Mouse (Mus musculus): ENCODE results near the gene Ube4b. TPM values are rescaled to one million over a fixed set of nuclear protein-coding genes. Genes with fewer than 3 reads are reported as not detected.
A peak's percentile ranks its signal among the peaks of the same experiment; 100 is the strongest.

Ube4b gene
- polyA plus RNA-seq, 1 experiment from 2014 or later: 40.0 TPM

DNA sequence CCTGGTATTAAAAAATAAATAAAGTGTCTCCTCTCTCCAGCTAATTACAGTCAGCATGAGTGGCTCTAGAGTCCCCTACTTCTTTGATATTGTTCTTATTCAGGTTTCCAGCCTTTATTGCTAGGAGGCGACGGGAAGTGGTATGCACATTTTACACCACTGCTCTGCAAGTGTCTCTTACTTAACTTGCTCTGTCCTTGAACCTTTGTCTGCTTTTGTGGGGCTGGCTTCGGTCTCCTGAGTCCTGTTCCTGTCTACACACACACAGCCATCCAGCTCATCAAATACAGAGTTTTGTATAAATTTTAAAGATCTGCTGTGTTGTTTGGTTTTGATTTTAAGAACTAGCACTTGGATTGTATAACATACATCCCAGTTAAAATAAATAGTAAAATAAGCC is 124.4 kb downstream of the Ube4b start:
- 54% methylated on average over 3 of the region's 3 CpGs for whole genome bisulfite sequencing
- peaks cover 12% of the 10 kb centered on the region; the same call in 1 of the 2 replicates for H3K4me1 ChIP-seq (ENCODE audit: insufficient read depth)
- DNase-seq (no peak), ATAC-seq (ENCODE audit: insufficient read depth) (no peak)
- no peaks in the 10 kb centered on the region for H3K27me3 ChIP-seq (ENCODE audit: insufficient read depth, low read length)
- H3K4me2 ChIP-seq: no peak overlapping the region
- H3K27ac ChIP-seq (ENCODE audit: low read depth): peak overlapping the region; percentile 33; the same call in 1 of the 2 replicates
- no peak for TF ChIP-seq CTCF (IDR thresholded peaks at IDR 0.05; ENCODE audit: low read depth)
- H3K36me3 ChIP-seq (ENCODE audit: insufficient read depth): no peaks in the 10 kb centered on the region
- H3K9me3 ChIP-seq (ENCODE audit: low read depth, low read length): no peaks in the 10 kb centered on the region
- H3K9ac ChIP-seq: no peak overlapping the region
- no peak overlapping the region for H3K4me3 ChIP-seq (ENCODE audit: low read depth, low read length)

DNA sequence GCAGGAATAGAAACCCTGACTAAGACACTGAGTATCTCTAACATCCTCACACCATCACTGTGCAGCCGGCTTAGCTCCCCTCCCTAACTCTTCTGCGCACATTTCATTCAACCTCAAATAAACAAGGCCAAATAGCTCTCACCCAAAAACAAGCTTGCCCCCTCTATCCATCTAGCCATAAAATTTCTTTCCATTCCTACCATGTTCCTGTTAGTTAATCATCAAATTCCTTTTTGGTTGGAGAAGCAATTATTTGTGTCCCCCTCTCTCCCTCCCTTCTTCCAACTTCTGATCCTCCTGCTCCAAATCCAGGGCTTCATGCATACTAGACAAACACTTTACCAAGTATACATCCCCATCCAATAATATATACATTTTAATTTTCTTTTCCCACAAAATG is 130.0 kb downstream of the Ube4b start:
- 75% methylated on average over 2 of the region's 2 CpGs for WGBS
- Histone ChIP-seq H3K4me2 (no peak overlapping the region), H3K9ac (no peak overlapping the region), H3K27me3 (ENCODE audit: insufficient read depth, low read length) (no peaks in the 10 kb centered on the region), H3K4me1 (ENCODE audit: insufficient read depth) (no peaks in the 10 kb centered on the region), H3K36me3 (ENCODE audit: insufficient read depth) (no peaks in the 10 kb centered on the region), H3K4me3 (ENCODE audit: low read depth, low read length) (no peak overlapping the region), H3K9me3 (ENCODE audit: low read depth, low read length) (no peaks in the 10 kb centered on the region), H3K27ac (ENCODE audit: low read depth) (no peak overlapping the region)
- no peak for TF ChIP-seq CTCF (IDR thresholded peaks at IDR 0.05; ENCODE audit: low read depth)
- ATAC-seq (ENCODE audit: insufficient read depth) (no peak), DNase-seq (no peak)

DNA sequence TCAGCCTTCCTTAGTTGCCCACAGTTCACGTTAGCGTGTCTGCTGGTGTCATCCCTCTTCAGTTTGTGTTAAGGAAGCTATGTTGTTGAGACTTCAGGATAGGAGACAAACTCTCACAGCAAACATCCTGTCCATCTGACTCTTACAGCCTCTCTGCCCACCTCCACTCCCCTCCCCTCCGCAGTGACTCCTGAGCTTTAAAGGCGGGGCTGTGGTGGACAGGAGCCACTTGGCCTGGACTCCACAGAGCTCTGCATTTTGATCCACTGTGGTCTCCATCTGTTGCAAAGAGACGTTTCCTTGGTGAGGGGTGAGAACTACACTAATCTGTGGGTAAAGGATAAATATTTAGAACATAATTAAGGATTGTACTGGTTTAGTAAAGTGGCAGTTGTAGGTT is 133.6 kb downstream of the Ube4b start:
- WGBS: 35% methylated on average over 5 of the region's 5 CpGs

DNA sequence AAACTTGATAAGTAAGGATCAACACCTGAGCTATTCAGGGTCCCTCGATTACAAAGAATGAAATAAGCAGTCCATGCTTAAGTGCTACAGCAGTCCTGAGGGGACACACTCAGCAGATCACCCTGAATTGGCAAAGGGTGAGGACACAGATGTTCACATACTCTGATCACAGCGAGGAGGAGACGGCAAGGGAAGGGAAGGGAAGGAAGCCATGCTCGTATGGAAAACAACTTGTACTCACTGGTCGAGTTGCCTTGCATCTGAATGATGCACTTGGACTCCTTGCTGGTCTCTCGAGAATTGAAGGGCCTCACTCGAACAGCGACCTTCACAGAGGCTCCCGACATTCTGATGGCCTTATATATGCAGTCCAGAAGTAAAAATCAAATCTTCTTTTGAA is 135.5 kb downstream of the Ube4b start:
- H3K4me1 ChIP-seq (ENCODE audit: insufficient read depth): no peaks in the 10 kb centered on the region
- WGBS: 79% methylated on average over 9 of the region's 9 CpGs
- no peak overlapping the region for H3K27ac ChIP-seq (ENCODE audit: low read depth)
- peaks cover 25% of the 10 kb centered on the region for H3K36me3 ChIP-seq (ENCODE audit: insufficient read depth)
- H3K9me3 ChIP-seq (ENCODE audit: low read depth, low read length): no peaks in the 10 kb centered on the region
- no peak for DNase-seq
- H3K4me3 ChIP-seq (ENCODE audit: low read depth, low read length): no peak overlapping the region
- H3K27me3 ChIP-seq (ENCODE audit: insufficient read depth, low read length): no peaks in the 10 kb centered on the region
- no peak overlapping the region for H3K9ac ChIP-seq
- no peak for ATAC-seq (ENCODE audit: insufficient read depth)
- no peak for TF ChIP-seq CTCF (IDR thresholded peaks at IDR 0.05; ENCODE audit: low read depth)
- H3K4me2 ChIP-seq: no peak overlapping the region

More for the DNA sequence above, 133.6 kb downstream of the Ube4b start:
- Histone ChIP-seq H3K27me3 (ENCODE audit: insufficient read depth, low read length) (no peaks in the 10 kb centered on the region), H3K9me3 (ENCODE audit: low read depth, low read length) (no peaks in the 10 kb centered on the region), H3K27ac (ENCODE audit: low read depth) (no peak overlapping the region), H3K9ac (no peak overlapping the region; the same call in 1 of the 2 replicates), H3K36me3 (ENCODE audit: insufficient read depth) (peaks cover 22% of the 10 kb centered on the region), H3K4me3 (ENCODE audit: low read depth, low read length) (no peak overlapping the region), H3K4me2 (no peak overlapping the region), H3K4me1 (ENCODE audit: insufficient read depth) (no peaks in the 10 kb centered on the region)
- ATAC-seq (ENCODE audit: insufficient read depth) (no peak), DNase-seq (peak; percentile 21)
- no peak for TF ChIP-seq CTCF (IDR thresholded peaks at IDR 0.05; ENCODE audit: low read depth)

DNA sequence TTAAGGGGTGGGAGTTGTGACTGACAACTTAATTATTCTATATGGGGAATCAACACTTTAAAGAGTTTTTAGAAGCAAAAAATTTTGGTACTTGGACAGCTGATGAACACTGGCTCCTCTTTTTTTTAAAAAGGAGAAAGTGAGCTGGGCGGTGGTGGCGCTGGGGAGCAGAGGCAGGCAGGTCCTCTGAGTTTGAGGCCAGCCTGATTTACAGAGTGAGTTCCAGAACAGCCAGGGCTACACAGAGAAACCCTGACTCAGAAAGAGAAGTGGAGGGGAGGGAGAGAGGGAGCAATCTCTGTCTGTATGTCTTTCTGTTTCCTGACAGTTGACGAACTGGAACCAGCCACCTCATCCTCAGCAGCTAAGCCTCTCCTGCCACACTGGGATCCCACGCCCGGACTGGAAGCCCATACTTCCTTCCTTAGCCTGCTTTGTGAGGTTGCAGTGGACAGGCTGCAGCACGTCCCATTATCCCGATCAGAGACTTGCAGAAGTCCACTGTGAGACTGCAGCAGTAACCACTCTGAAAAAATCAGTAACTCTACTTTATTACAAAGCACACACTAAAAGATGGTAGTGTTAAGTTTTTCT is 136.3 kb downstream of the Ube4b start:
- ATAC-seq (ENCODE audit: insufficient read depth): no peak
- H3K4me1 ChIP-seq (ENCODE audit: insufficient read depth): no peaks in the 10 kb centered on the region
- H3K27ac ChIP-seq (ENCODE audit: low read depth): no peak overlapping the region
- no peaks in the 10 kb centered on the region for H3K27me3 ChIP-seq (ENCODE audit: insufficient read depth, low read length)
- no peak overlapping the region for H3K9ac ChIP-seq
- H3K36me3 ChIP-seq (ENCODE audit: insufficient read depth): peaks cover 25% of the 10 kb centered on the region
- H3K4me3 ChIP-seq (ENCODE audit: low read depth, low read length): no peak overlapping the region
- TF ChIP-seq CTCF (IDR thresholded peaks at IDR 0.05; ENCODE audit: low read depth): no peak
- H3K4me2 ChIP-seq: no peak overlapping the region
- WGBS: 83% methylated on average over 7 of the region's 7 CpGs
- DNase-seq: no peak
- H3K9me3 ChIP-seq (ENCODE audit: low read depth, low read length): no peaks in the 10 kb centered on the region

DNA sequence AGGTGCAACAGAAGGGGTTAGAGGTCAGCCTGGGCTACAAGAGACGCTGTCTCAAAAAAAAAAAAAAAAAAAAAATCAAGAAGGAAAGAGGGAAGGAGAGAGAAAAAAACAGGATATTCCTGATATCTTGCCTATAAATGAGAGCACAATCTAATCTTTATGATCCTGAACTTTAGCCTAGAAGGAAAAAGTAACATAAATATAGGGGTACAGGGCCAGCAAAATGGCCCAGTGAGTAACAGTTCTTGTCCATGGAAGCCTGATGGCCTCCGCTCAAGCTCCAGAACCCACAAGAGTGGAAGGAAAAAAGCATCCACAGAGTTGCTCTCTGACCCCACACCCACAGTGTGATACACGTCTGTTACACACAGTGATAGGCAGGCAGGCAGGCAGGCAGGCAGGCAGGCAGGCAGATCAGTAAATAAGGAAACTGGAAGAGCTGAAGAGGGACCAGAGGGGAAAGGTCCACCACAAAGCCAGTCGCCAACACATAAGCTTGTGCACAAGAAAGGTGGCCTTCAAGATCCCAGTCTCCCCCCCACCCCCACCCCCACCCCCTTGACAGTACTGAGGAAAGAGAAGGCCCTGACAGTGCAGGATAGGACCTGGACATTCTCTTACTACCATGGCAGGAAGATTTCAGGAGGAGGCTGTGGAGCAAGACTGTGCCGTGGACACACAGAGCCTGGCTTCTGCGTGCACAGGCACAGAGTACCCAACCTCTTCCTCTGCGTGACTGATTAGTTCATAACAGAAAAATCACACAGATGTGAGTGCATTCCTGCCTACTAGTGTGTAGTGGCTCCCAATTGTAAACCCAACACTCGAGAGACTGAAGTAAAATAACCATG is 140.0 kb downstream of the Ube4b start:
- no peaks in the 10 kb centered on the region for H3K4me1 ChIP-seq (ENCODE audit: insufficient read depth)
- no peak for DNase-seq
- no peak overlapping the region for H3K27ac ChIP-seq (ENCODE audit: low read depth)
- H3K4me2 ChIP-seq: no peak overlapping the region
- TF ChIP-seq CTCF (IDR thresholded peaks at IDR 0.05; ENCODE audit: low read depth): no peak
- H3K36me3 ChIP-seq (ENCODE audit: insufficient read depth): peaks cover 28% of the 10 kb centered on the region
- H3K9ac ChIP-seq: no peak overlapping the region
- no peaks in the 10 kb centered on the region for H3K27me3 ChIP-seq (ENCODE audit: insufficient read depth, low read length)
- ATAC-seq (ENCODE audit: insufficient read depth): no peak
- WGBS: 57% methylated on average over 8 of the region's 8 CpGs
- no peak overlapping the region for H3K4me3 ChIP-seq (ENCODE audit: low read depth, low read length)
- no peaks in the 10 kb centered on the region for H3K9me3 ChIP-seq (ENCODE audit: low read depth, low read length)

DNA sequence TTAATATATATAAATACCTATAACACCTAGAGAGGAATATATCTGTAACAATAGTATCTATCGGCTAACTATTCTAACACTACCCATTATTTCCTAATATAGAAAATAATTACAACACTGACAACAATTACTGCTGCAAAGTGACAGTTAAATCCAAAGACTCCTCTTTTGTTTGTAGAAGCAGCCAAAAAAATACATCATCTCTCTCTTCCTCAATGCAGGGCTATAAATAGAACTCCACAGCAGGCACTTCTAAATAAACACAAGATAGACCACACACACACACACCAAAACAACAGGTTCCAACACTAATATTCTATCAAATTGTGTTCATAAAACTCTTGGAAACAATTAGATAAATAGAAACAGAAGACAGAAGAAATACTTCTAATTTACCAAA is 140.9 kb downstream of the Ube4b start:
- no peak overlapping the region for H3K4me2 ChIP-seq
- TF ChIP-seq CTCF (IDR thresholded peaks at IDR 0.05; ENCODE audit: low read depth): no peak
- H3K9me3 ChIP-seq (ENCODE audit: low read depth, low read length): no peaks in the 10 kb centered on the region
- no peak overlapping the region for H3K9ac ChIP-seq
- no peak overlapping the region for H3K27ac ChIP-seq (ENCODE audit: low read depth)
- H3K36me3 ChIP-seq (ENCODE audit: insufficient read depth): peaks cover 20% of the 10 kb centered on the region
- ATAC-seq (ENCODE audit: insufficient read depth) (no peak), DNase-seq (peak; percentile 63)
- H3K27me3 ChIP-seq (ENCODE audit: insufficient read depth, low read length): no peaks in the 10 kb centered on the region
- no peak overlapping the region for H3K4me3 ChIP-seq (ENCODE audit: low read depth, low read length)
- H3K4me1 ChIP-seq (ENCODE audit: insufficient read depth): no peaks in the 10 kb centered on the region
- WGBS: 73% methylated on average over 1 of the region's 1 CpGs

Data from lung, embryonic 14.5 days (tissue).